Mouse (Mus musculus): ENCODE measurements around the gene Mrc2. TPM values are rescaled to one million over a fixed set of nuclear protein-coding genes. Genes with fewer than 3 reads are reported as not detected.
A peak's percentile ranks its signal among the peaks of the same experiment; 100 is the strongest.

The Mrc2 gene
- polyA plus RNA-seq, 1 experiment from 2014 or later = 19.1 TPM

GRCm38 (mm10) chr11:105312972-105313632, 20.7 kb downstream of the Mrc2 start:
- Histone ChIP-seq H3K9me3 (no peaks in the 10 kb centered on the region), H3K36me3 (replicated peaks) (peaks cover 26% of the 10 kb centered on the region), H3K27ac (peak overlapping the region; percentile 76), H3K4me3 (no peak overlapping the region), H3K4me1 (peaks cover 63% of the 10 kb centered on the region), H3K27me3 (ENCODE audit: poor library complexity, severe bottlenecking) (no peaks in the 10 kb centered on the region)
- DNase-seq (ENCODE audit: extremely low spot score, low spot score) = peak; percentile 49
- WGBS = 49% methylated on average over 10 of the region's 10 CpGs

DNA sequence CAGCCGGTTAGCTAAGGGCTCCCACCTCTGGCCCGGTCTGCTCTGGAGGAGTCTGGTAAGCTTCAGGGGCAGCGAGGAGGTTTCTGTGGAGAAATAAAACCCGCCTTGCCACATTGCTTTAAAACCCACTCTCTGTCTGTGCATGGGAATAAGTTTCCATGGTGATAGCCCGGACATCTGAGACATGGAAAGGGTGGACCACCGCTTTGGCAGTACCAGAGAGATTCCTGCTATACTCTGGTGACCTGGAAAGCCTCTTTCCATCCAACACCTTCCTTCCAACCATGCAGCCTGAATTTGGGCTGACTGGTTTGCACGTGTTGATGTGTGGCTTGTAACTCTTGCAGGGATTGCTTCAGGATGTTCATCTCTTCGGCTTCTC, 21.2 kb downstream of the Mrc2 start:
- peaks cover 58% of the 10 kb centered on the region for H3K4me1 ChIP-seq
- 54% methylated on average over 8 of the region's 8 CpGs for WGBS

GRCm38 (mm10) chr11:105315296-105315695, 22.9 kb downstream of the Mrc2 start:
- H3K27me3 ChIP-seq (ENCODE audit: poor library complexity, severe bottlenecking) = no peaks in the 10 kb centered on the region
- peak overlapping the region; percentile 13 for H3K27ac ChIP-seq
- no peak overlapping the region for H3K4me3 ChIP-seq
- DNase-seq (ENCODE audit: extremely low spot score, low spot score) = no peak
- peaks cover 25% of the 10 kb centered on the region for H3K36me3 ChIP-seq (replicated peaks)
- 0 out of 2 replicates have a peak, but pooled peaks cover 3% of the 10 kb centered on the region for H3K9me3 ChIP-seq
- peaks cover 55% of the 10 kb centered on the region for H3K4me1 ChIP-seq
- WGBS = 86% methylated on average over 8 of the region's 8 CpGs

More for the DNA sequence above, 21.2 kb downstream of the Mrc2 start:
- H3K36me3 ChIP-seq (replicated peaks) = peaks cover 26% of the 10 kb centered on the region
- H3K27ac ChIP-seq = peak overlapping the region; percentile 76
- no peak for DNase-seq (ENCODE audit: extremely low spot score, low spot score)
- no peak overlapping the region for H3K4me3 ChIP-seq
- no peaks in the 10 kb centered on the region for H3K27me3 ChIP-seq (ENCODE audit: poor library complexity, severe bottlenecking)
- no peaks in the 10 kb centered on the region for H3K9me3 ChIP-seq

DNA sequence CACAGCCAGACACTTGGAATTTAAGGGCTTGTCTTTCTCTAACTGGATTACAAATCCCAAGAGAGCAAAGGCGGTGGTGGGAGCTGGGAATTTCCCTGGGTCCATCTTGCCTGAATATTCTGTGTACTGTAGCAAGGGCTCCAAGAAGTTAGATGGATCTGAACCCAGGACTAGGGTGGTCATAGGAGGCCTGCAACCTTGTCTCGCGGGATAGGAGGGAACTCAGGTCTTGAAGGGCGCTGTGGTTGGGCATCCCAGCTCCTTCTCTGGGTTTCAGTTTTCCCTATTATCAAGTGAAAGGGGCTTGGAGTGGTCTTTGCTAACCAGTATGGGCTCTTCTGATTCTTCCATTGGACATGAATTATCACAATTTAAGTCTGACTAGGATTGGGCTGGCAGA, 23.7 kb downstream of the Mrc2 start:
- peak overlapping the region; percentile 13; the same call in 1 of the 2 replicates for H3K27ac ChIP-seq
- 96% methylated on average over 4 of the region's 4 CpGs for WGBS
- 0 out of 2 replicates have a peak, but pooled peaks cover 3% of the 10 kb centered on the region for H3K9me3 ChIP-seq
- no peak overlapping the region for H3K4me3 ChIP-seq
- H3K36me3 ChIP-seq (replicated peaks) = peaks cover 30% of the 10 kb centered on the region
- no peak for DNase-seq (ENCODE audit: extremely low spot score, low spot score)
- H3K27me3 ChIP-seq (ENCODE audit: poor library complexity, severe bottlenecking) = no peaks in the 10 kb centered on the region
- H3K4me1 ChIP-seq = peaks cover 50% of the 10 kb centered on the region

DNA sequence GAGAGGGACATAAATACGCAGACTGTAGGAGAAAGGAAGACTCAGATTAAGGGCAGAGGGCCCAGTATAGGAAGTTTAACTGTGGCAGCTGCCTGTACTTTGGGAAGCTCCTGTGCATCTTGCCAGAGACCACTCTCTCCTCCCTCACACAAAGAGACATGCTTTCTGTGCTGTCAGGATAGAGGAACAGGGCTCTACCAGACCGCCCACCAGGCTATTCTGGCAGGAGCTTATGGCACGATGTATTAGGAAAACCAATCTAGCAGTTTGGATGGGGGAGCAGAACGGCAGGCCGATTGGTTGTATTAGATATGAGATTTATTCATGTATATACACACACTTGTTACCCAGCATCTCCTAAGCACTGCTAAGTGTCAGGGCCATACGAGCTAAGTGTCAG, 25.3 kb downstream of the Mrc2 start:
- no peak overlapping the region for H3K27ac ChIP-seq
- WGBS = 92% methylated on average over 6 of the region's 6 CpGs
- H3K9me3 ChIP-seq = 0 out of 2 replicates have a peak, but pooled peaks cover 3% of the 10 kb centered on the region
- H3K4me3 ChIP-seq = no peak overlapping the region
- DNase-seq (ENCODE audit: extremely low spot score, low spot score) = no peak
- H3K36me3 ChIP-seq (replicated peaks) = peaks cover 31% of the 10 kb centered on the region
- H3K4me1 ChIP-seq = peaks cover 34% of the 10 kb centered on the region
- H3K27me3 ChIP-seq (ENCODE audit: poor library complexity, severe bottlenecking) = no peaks in the 10 kb centered on the region

GRCm38 (mm10) chr11:105321090-105321489, 28.6 kb downstream of the Mrc2 start:
- DNase-seq (ENCODE audit: extremely low spot score, low spot score) = no peak
- 0 out of 2 replicates have a peak, but pooled peaks cover 3% of the 10 kb centered on the region for H3K9me3 ChIP-seq
- WGBS = 80% methylated on average over 2 of the region's 2 CpGs
- H3K4me1 ChIP-seq = peaks cover under 1% of the 10 kb centered on the region; the same call in 1 of the 2 replicates
- H3K4me3 ChIP-seq = no peak overlapping the region
- no peaks in the 10 kb centered on the region for H3K27me3 ChIP-seq (ENCODE audit: poor library complexity, severe bottlenecking)
- no peak overlapping the region for H3K27ac ChIP-seq
- H3K36me3 ChIP-seq (replicated peaks) = peaks cover 29% of the 10 kb centered on the region

DNA sequence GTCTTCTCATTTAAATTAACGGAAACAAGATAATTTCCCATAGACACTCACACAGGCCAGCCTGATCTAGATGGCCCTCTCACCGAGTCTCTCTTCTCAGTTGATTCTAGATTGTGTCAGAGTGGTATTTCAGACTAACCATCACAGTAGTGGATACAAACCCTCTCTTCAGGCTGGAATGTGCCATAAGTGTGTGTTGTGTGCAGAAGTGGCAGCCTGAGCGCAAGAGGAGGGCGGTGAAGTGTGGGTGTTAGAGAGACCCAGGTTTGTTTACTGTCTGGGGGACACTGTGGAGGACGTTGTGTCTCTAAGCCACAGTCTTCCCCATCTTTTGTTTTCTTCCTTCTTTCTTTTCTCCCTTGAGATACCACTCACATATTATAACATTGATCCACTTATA, 31.1 kb downstream of the Mrc2 start:
- Histone ChIP-seq H3K36me3 (replicated peaks) (peaks cover 51% of the 10 kb centered on the region), H3K4me1 (no peaks in the 10 kb centered on the region), H3K9me3 (0 out of 2 replicates have a peak, but pooled peaks cover 3% of the 10 kb centered on the region), H3K4me3 (no peak overlapping the region), H3K27me3 (ENCODE audit: poor library complexity, severe bottlenecking) (no peaks in the 10 kb centered on the region), H3K27ac (no peak overlapping the region)
- WGBS = 93% methylated on average over 5 of the region's 5 CpGs
- DNase-seq (ENCODE audit: extremely low spot score, low spot score) = no peak

- no peak overlapping the region for H3K4me3 ChIP-seq
- no peak for DNase-seq (ENCODE audit: extremely low spot score, low spot score)
- WGBS = 78% methylated on average over 3 of the region's 3 CpGs
- peaks cover 53% of the 10 kb centered on the region for H3K36me3 ChIP-seq (replicated peaks)
- H3K27me3 ChIP-seq (ENCODE audit: poor library complexity, severe bottlenecking) = no peaks in the 10 kb centered on the region
- H3K4me1 ChIP-seq = peaks cover 11% of the 10 kb centered on the region
- no peak overlapping the region for H3K27ac ChIP-seq
- H3K9me3 ChIP-seq = no peaks in the 10 kb centered on the region
Measured at GRCm38 (mm10) chr11:105327101-105327500, 34.7 kb downstream of the Mrc2 start.

DNA sequence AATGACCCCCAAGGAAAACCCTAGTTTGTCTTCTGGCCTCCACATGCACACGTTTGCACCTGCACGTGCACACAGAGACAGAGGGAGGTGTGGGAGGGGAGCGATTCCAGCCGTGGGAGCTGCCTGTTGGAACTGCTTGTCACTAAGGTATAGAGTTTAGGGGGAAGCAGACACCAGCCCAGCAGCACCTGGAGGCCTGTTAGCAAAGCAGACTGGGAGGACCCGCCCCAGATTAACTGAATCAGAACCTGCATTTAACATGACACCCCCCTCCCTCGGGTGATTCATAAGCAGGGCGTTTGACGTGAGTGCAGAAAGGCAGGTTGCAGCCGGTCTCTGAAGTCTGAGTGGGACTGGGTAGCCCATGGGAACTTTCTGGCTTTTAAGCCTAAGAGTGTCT, 37.5 kb downstream of the Mrc2 start:
- 78% methylated on average over 9 of the region's 9 CpGs for WGBS
- H3K36me3 ChIP-seq (replicated peaks) = peaks cover 70% of the 10 kb centered on the region

DNA sequence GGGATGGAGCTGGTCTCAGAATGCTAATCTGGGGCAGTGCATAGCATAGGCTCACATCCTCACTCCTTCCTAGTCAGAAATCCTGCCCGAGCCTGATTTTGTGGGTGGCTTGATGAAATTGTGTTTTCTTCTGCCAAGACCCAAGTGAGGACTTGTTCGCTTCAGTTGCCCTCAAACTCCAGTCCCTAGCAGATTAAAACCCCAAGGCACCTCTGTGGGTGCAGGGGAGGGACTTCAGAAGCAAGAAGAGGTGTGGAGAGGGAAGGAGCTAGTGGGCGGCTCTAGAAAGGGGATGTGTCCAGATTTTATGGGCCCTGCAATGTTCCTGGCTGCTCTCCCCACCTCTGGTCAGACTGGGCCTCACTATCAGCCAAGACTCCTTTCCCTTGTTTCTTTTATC, 38.7 kb downstream of the Mrc2 start:
- peaks cover 16% of the 10 kb centered on the region for H3K4me1 ChIP-seq
- DNase-seq (ENCODE audit: extremely low spot score, low spot score) = no peak
- no peak overlapping the region for H3K27ac ChIP-seq
- 81% methylated on average over 3 of the region's 3 CpGs for WGBS
- no peaks in the 10 kb centered on the region for H3K27me3 ChIP-seq (ENCODE audit: poor library complexity, severe bottlenecking)
- peaks cover 64% of the 10 kb centered on the region for H3K36me3 ChIP-seq (replicated peaks)
- no peaks in the 10 kb centered on the region for H3K9me3 ChIP-seq
- H3K4me3 ChIP-seq = no peak overlapping the region

More for the DNA sequence above, 37.5 kb downstream of the Mrc2 start:
- H3K27ac ChIP-seq = no peak overlapping the region
- H3K4me3 ChIP-seq = no peak overlapping the region
- no peaks in the 10 kb centered on the region for H3K9me3 ChIP-seq
- no peaks in the 10 kb centered on the region for H3K27me3 ChIP-seq (ENCODE audit: poor library complexity, severe bottlenecking)
- H3K4me1 ChIP-seq = peaks cover 16% of the 10 kb centered on the region
- DNase-seq (ENCODE audit: extremely low spot score, low spot score) = no peak

DNA sequence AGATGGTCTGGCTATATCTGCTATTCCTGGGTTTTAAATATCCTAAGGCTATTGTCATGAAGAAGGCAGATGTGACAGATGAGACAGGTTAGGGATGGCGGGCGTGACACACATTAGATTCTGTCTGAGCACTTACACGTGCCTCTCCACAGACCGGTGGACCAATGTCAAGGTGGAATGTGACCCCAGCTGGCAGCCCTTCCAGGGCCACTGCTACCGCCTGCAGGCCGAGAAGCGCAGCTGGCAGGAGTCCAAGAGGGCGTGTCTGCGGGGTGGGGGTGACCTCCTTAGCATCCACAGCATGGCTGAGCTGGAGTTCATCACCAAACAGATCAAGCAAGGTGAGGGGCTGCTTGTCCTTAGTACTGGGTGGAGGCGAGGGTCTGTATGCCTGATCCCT, 39.3 kb downstream of the Mrc2 start:
- no peaks in the 10 kb centered on the region for H3K9me3 ChIP-seq
- H3K36me3 ChIP-seq (replicated peaks) = peaks cover 64% of the 10 kb centered on the region
- DNase-seq (ENCODE audit: extremely low spot score, low spot score) = no peak
- no peak overlapping the region for H3K4me3 ChIP-seq
- WGBS = 70% methylated on average over 10 of the region's 10 CpGs
- H3K27me3 ChIP-seq (ENCODE audit: poor library complexity, severe bottlenecking) = no peaks in the 10 kb centered on the region
- peaks cover 16% of the 10 kb centered on the region for H3K4me1 ChIP-seq
- H3K27ac ChIP-seq = no peak overlapping the region

DNA sequence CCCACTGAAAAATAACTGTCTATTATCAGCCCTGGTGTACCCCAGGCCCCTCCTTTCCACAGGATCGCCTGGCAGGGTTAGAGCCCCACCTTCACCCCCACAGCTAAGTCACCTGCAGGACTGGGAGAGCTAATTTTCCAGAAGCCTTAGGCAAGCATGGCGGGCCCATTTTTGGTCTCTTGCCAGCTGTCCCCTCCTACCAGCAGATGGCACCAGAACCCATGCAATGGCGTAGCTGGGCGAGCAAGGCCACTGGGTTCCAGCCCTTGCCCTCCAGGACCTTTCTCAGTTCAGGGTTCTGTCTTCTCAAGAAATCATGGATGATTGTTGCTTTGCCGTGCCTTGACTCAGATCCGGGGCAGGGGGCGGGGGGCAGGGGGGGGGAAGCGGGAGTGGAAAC, 40.0 kb downstream of the Mrc2 start:
- no peak overlapping the region for H3K4me3 ChIP-seq
- H3K9me3 ChIP-seq = no peaks in the 10 kb centered on the region
- no peaks in the 10 kb centered on the region for H3K27me3 ChIP-seq (ENCODE audit: poor library complexity, severe bottlenecking)
- H3K36me3 ChIP-seq (replicated peaks) = peaks cover 61% of the 10 kb centered on the region
- H3K4me1 ChIP-seq = peaks cover 16% of the 10 kb centered on the region
- WGBS = 69% methylated on average over 8 of the region's 8 CpGs
- DNase-seq (ENCODE audit: extremely low spot score, low spot score) = no peak
- H3K27ac ChIP-seq = no peak overlapping the region

- H3K4me1 ChIP-seq = peaks cover 16% of the 10 kb centered on the region
- H3K4me3 ChIP-seq = no peak overlapping the region
- no peaks in the 10 kb centered on the region for H3K27me3 ChIP-seq (ENCODE audit: poor library complexity, severe bottlenecking)
- no peak for DNase-seq (ENCODE audit: extremely low spot score, low spot score)
- H3K9me3 ChIP-seq = no peaks in the 10 kb centered on the region
- WGBS = 71% methylated on average over 8 of the region's 8 CpGs
- no peak overlapping the region; the same call in 1 of the 2 replicates for H3K27ac ChIP-seq
- H3K36me3 ChIP-seq (replicated peaks) = peaks cover 61% of the 10 kb centered on the region
Measured at GRCm38 (mm10) chr11:105333867-105334670, 41.6 kb downstream of the Mrc2 start.

Measured in forebrain, embryonic 10.5 days (tissue).